Mouse (Mus musculus) gastrocnemius, postnatal 14 days (tissue): ENCODE measurements around the gene Taar1. TPM values are rescaled to one million over a fixed set of nuclear protein-coding genes. Genes with fewer than 3 reads are reported as not detected.

Source experiments
- DNase-seq: peaks from one replicate; pipeline ENCODE4 v3.0.0; 2021; ENCODE audit warnings: mixed read lengths
- intact Hi-C: fragments of 180-260 bp; cut with DNase I; formaldehyde crosslinking; loops from one replicate; pipeline ENCODE4 v1.15.1; 2025; ENCODE audit warnings: low total_unique reads
- total RNA-seq, 2 experiments: library from RNA; stranded (reverse); gene quantifications; 2 replicates each; pipeline ENCODE4 v1.2.3; 2021

Taar1 gene
- total RNA-seq, 2 experiments from 2014 or later, result not detected

GRCm38 (mm10) chr10:23964921-23965610, 44.9 kb downstream of the Taar1 start:
- DNase-seq, result no peak
- intact Hi-C loops, result no loop called here

- no peak for DNase-seq
- intact Hi-C loops, result loop anchor here (10.0 kb wide), 1 partner anchor 114 kb away; no protein-coding TSS in a partner anchor
Observed at GRCm38 (mm10) chr10:23970656-23971165, 50.6 kb downstream of the Taar1 start, which contains the start of gene Taar5. Gene Taar5 (plus strand): TSS chr10:23970706.

Other genes with a start within 250 kb of the Taar1 start
- 100 to 1,000 TPM; 252 to 272 TPM for gene Rps12, start 133.1 kb upstream of the Taar1 start, total RNA-seq
- gene Slc18b1, start 123.4 kb upstream of the Taar1 start, total RNA-seq, result 10 to 100 TPM; 12.2 to 13.0 TPM
- gene Vnn3, start 68.9 kb upstream of the Taar1 start, total RNA-seq, result not detected
- gene Vnn1, start 25.7 kb upstream of the Taar1 start, total RNA-seq, result under 1 TPM; 0.10 to 0.40 TPM
- gene Taar2, start 18.2 kb downstream of the Taar1 start, total RNA-seq, result not detected
- not detected for gene Taar3, start 29.2 kb downstream of the Taar1 start, total RNA-seq
- not detected for gene Taar4, start 40.1 kb downstream of the Taar1 start, total RNA-seq
- gene Taar5, start 50.4 kb downstream of the Taar1 start, total RNA-seq, result not detected
- gene Taar6, start 65.3 kb downstream of the Taar1 start, total RNA-seq, result not detected
- gene Taar7a, start 73.1 kb downstream of the Taar1 start, total RNA-seq, result not detected
- not detected for gene Taar7b, start 79.6 kb downstream of the Taar1 start, total RNA-seq
- gene Taar7d, start 106.9 kb downstream of the Taar1 start, total RNA-seq, result not detected
- gene Taar7e, start 117.3 kb downstream of the Taar1 start, total RNA-seq, result not detected
- not detected for gene Taar7f, start 129.2 kb downstream of the Taar1 start, total RNA-seq
- gene Taar8a, start 156.1 kb downstream of the Taar1 start, total RNA-seq, result not detected
- not detected for gene Taar8b, start 171.9 kb downstream of the Taar1 start, total RNA-seq
- not detected for gene Taar8c, start 181.6 kb downstream of the Taar1 start, total RNA-seq
- gene Taar9, start 189.2 kb downstream of the Taar1 start, total RNA-seq, result not detected
- gene Stx7, start 228.9 kb downstream of the Taar1 start, total RNA-seq, result 10 to 100 TPM; 23.6 to 35.9 TPM